Mouse (Mus musculus) hindbrain, embryonic 12.5 days (tissue): Measurements from ENCODE around the gene G430095P16Rik. TPM values are rescaled to one million over a fixed set of nuclear protein-coding genes. Genes with fewer than 3 reads are reported as not detected.

Experiments
- ATAC-seq: fragments of 200-750 bp; cut with Nextera tagmentation; 2 replicates; pipeline ENCODE4 v1.8.0; 2017; ENCODE audit warnings: moderate TSS enrichment; ENCODE audit not compliant: low FRiP score
- H3K27ac ChIP-seq: fragments of 300-500 bp; sonication (generic); 2 replicates; pipeline ENCODE4 v1.5.1; 2016; ENCODE audit warnings: mild to moderate bottlenecking
- H3K27me3 ChIP-seq: fragments of 300-500 bp; sonication (generic); 2 replicates; pipeline ENCODE4 v1.6.1; 2016; ENCODE audit warnings: mild to moderate bottlenecking
- H3K36me3 ChIP-seq: fragments of 300-500 bp; sonication (generic); 2 replicates; pipeline ENCODE4 v1.6.1; 2016; ENCODE audit warnings: mild to moderate bottlenecking
- H3K4me1 ChIP-seq: fragments of 300-500 bp; sonication (generic); 2 replicates; pipeline ENCODE4 v1.6.1; 2016
- H3K4me2 ChIP-seq: fragments of 300-500 bp; sonication (generic); replicated peaks from 2 replicates; pipeline ENCODE4 v1.6.1; 2016; ENCODE audit warnings: mild to moderate bottlenecking
- H3K4me3 ChIP-seq: fragments of 300-500 bp; sonication (generic); 2 replicates; pipeline ENCODE4 v1.5.1; 2016; ENCODE audit warnings: mild to moderate bottlenecking
- H3K9ac ChIP-seq: fragments of 300-500 bp; sonication (generic); 2 replicates; pipeline ENCODE4 v1.6.1; 2016; ENCODE audit warnings: mild to moderate bottlenecking, moderate library complexity
- H3K9me3 ChIP-seq: fragments of 300-500 bp; sonication (generic); replicated peaks from 2 replicates; pipeline ENCODE4 v1.6.1; 2016; ENCODE audit warnings: mild to moderate bottlenecking
- WGBS: fragments of 180-500 bp; shearing (Covaris S2); methylation state at CpG from one replicate; pipeline ENCODE4 v1.1.7; 2016; 5-methylcytosine and 5-hydroxymethylcytosine counted together
- polyA plus RNA-seq: library from polyadenylated mRNA; unstranded; fragments of >200 nt; fragmentation: Nextera tagmentation; extraction: Ambion mirVana; gene quantifications from 2 replicates; pipeline ENCODE4 v1.2.1, GENCODE M21; 2016

Gene G430095P16Rik
- polyA plus RNA-seq, 1 experiment from 2014 or later: 3.6 TPM

GRCm38 (mm10) chr8:84729921-84730362 lies 7.1 kb downstream of the G430095P16Rik start:
- no peaks in the 10 kb centered on the region for H3K36me3 ChIP-seq
- no peak overlapping the region for H3K4me2 ChIP-seq
- peak overlapping the region; percentile 87 for H3K27ac ChIP-seq
- ATAC-seq: no peak
- H3K4me3 ChIP-seq: no peak overlapping the region
- H3K27me3 ChIP-seq: peaks cover 37% of the 10 kb centered on the region
- 93% methylated on average over 16 of the region's 16 CpGs for WGBS
- H3K4me1 ChIP-seq: peaks cover 61% of the 10 kb centered on the region
- H3K9ac ChIP-seq: no peak overlapping the region
- no peaks in the 10 kb centered on the region for H3K9me3 ChIP-seq

- Histone ChIP-seq H3K4me2 (no peak overlapping the region), H3K4me1 (peaks cover 53% of the 10 kb centered on the region), H3K27ac (peak overlapping the region; percentile 87), H3K9me3 (no peaks in the 10 kb centered on the region), H3K27me3 (peaks cover 44% of the 10 kb centered on the region), H3K9ac (0 out of 2 replicates have a peak overlapping the region, but pooled peaks have one; percentile 20), H3K4me3 (no peak overlapping the region), H3K36me3 (no peaks in the 10 kb centered on the region)
- 39% methylated on average over 9 of the region's 9 CpGs for WGBS
- ATAC-seq: peak; percentile 36; the same call in 1 of the 2 replicates
Measured at GRCm38 (mm10) chr8:84730541-84731370, 7.9 kb downstream of the G430095P16Rik start.

GRCm38 (mm10) chr8:84731371-84732177 lies 8.8 kb downstream of the G430095P16Rik start:
- ATAC-seq: no peak
- WGBS: 62% methylated on average over 11 of the region's 11 CpGs
- Histone ChIP-seq H3K27me3 (peaks cover 49% of the 10 kb centered on the region), H3K4me2 (no peak overlapping the region), H3K9ac (0 out of 2 replicates have a peak overlapping the region, but pooled peaks have one; percentile 20), H3K9me3 (no peaks in the 10 kb centered on the region), H3K4me1 (peaks cover 51% of the 10 kb centered on the region), H3K36me3 (no peaks in the 10 kb centered on the region), H3K4me3 (no peak overlapping the region), H3K27ac (peak overlapping the region; percentile 87)

- no peaks in the 10 kb centered on the region for H3K9me3 ChIP-seq
- WGBS: 66% methylated on average over 5 of the region's 5 CpGs
- ATAC-seq: no peak
- peaks cover 51% of the 10 kb centered on the region for H3K4me1 ChIP-seq
- H3K4me3 ChIP-seq: no peak overlapping the region
- no peaks in the 10 kb centered on the region for H3K36me3 ChIP-seq
- no peak overlapping the region for H3K4me2 ChIP-seq
- H3K27me3 ChIP-seq: peaks cover 57% of the 10 kb centered on the region
- H3K27ac ChIP-seq: peak overlapping the region; percentile 87; the same call in 1 of the 2 replicates
- no peak overlapping the region for H3K9ac ChIP-seq
Measured at GRCm38 (mm10) chr8:84732545-84732944, 9.7 kb downstream of the G430095P16Rik start.

- Histone ChIP-seq H3K4me1 (peaks cover 54% of the 10 kb centered on the region), H3K36me3 (no peaks in the 10 kb centered on the region), H3K9ac (no peak overlapping the region), H3K4me3 (no peak overlapping the region), H3K4me2 (no peak overlapping the region), H3K27me3 (peaks cover 62% of the 10 kb centered on the region), H3K27ac (peak overlapping the region; percentile 87), H3K9me3 (no peaks in the 10 kb centered on the region)
- no peak for ATAC-seq
- 54% methylated on average over 6 of the region's 6 CpGs for WGBS
Measured at GRCm38 (mm10) chr8:84732996-84733395, 10.2 kb downstream of the G430095P16Rik start.

GRCm38 (mm10) chr8:84733959-84734358 lies 11.2 kb downstream of the G430095P16Rik start:
- Histone ChIP-seq H3K4me2 (no peak overlapping the region), H3K4me1 (peaks cover 55% of the 10 kb centered on the region), H3K36me3 (no peaks in the 10 kb centered on the region), H3K27me3 (peaks cover 71% of the 10 kb centered on the region), H3K27ac (peak overlapping the region; percentile 87; the same call in 1 of the 2 replicates), H3K4me3 (no peak overlapping the region), H3K9me3 (no peaks in the 10 kb centered on the region), H3K9ac (no peak overlapping the region)
- ATAC-seq: no peak
- 84% methylated on average over 6 of the region's 6 CpGs for WGBS

- ATAC-seq: no peak
- Histone ChIP-seq H3K4me1 (peaks cover 62% of the 10 kb centered on the region), H3K27ac (no peak overlapping the region), H3K36me3 (no peaks in the 10 kb centered on the region), H3K9ac (no peak overlapping the region), H3K27me3 (peaks cover 79% of the 10 kb centered on the region), H3K9me3 (no peaks in the 10 kb centered on the region), H3K4me3 (no peak overlapping the region), H3K4me2 (no peak overlapping the region)
- 87% methylated on average over 2 of the region's 2 CpGs for WGBS
Measured at GRCm38 (mm10) chr8:84734680-84735079, 11.9 kb downstream of the G430095P16Rik start.

- H3K27ac ChIP-seq: no peak overlapping the region
- no peak overlapping the region for H3K4me3 ChIP-seq
- no peak for ATAC-seq
- peaks cover 65% of the 10 kb centered on the region for H3K4me1 ChIP-seq
- H3K27me3 ChIP-seq: peaks cover 88% of the 10 kb centered on the region
- no peaks in the 10 kb centered on the region for H3K9me3 ChIP-seq
- H3K4me2 ChIP-seq: no peak overlapping the region
- no peak overlapping the region for H3K9ac ChIP-seq
- H3K36me3 ChIP-seq: no peaks in the 10 kb centered on the region
- 50% methylated on average over 2 of the region's 2 CpGs for WGBS
Measured at GRCm38 (mm10) chr8:84735597-84735996, 12.8 kb downstream of the G430095P16Rik start.

- ATAC-seq: no peak
Measured at GRCm38 (mm10) chr8:84736521-84736920, 13.7 kb downstream of the G430095P16Rik start.

GRCm38 (mm10) chr8:84737608-84738007 lies 14.8 kb downstream of the G430095P16Rik start:
- Histone ChIP-seq H3K4me2 (peak overlapping the region; percentile 33), H3K4me3 (0 out of 2 replicates have a peak overlapping the region, but pooled peaks have one; percentile 9), H3K27me3 (peaks cover 99% of the 10 kb centered on the region), H3K27ac (0 out of 2 replicates have a peak overlapping the region, but pooled peaks have one; percentile 25), H3K4me1 (peaks cover 64% of the 10 kb centered on the region), H3K9ac (0 out of 2 replicates have a peak overlapping the region, but pooled peaks have one; percentile 19), H3K9me3 (no peaks in the 10 kb centered on the region), H3K36me3 (no peaks in the 10 kb centered on the region)
- WGBS: 1% methylated on average over 16 of the region's 16 CpGs
- peak; percentile 21; the same call in 1 of the 2 replicates for ATAC-seq

More at GRCm38 (mm10) chr8:84736521-84736920, 13.7 kb downstream of the G430095P16Rik start:
- Histone ChIP-seq H3K9me3 (no peaks in the 10 kb centered on the region), H3K4me3 (no peak overlapping the region), H3K4me1 (peaks cover 65% of the 10 kb centered on the region), H3K9ac (no peak overlapping the region), H3K27me3 (peaks cover 97% of the 10 kb centered on the region), H3K27ac (no peak overlapping the region), H3K4me2 (no peak overlapping the region), H3K36me3 (no peaks in the 10 kb centered on the region)
- 73% methylated on average over 4 of the region's 4 CpGs for WGBS

GRCm38 (mm10) chr8:84738266-84738665 lies 15.5 kb downstream of the G430095P16Rik start:
- peaks cover 99% of the 10 kb centered on the region for H3K27me3 ChIP-seq
- H3K27ac ChIP-seq: peak overlapping the region; percentile 25; the same call in 1 of the 2 replicates
- 1% methylated on average over 10 of the region's 10 CpGs for WGBS
- no peak overlapping the region for H3K4me3 ChIP-seq
- H3K9me3 ChIP-seq: no peaks in the 10 kb centered on the region
- H3K36me3 ChIP-seq: no peaks in the 10 kb centered on the region
- peaks cover 64% of the 10 kb centered on the region for H3K4me1 ChIP-seq
- no peak for ATAC-seq
- H3K4me2 ChIP-seq: no peak overlapping the region
- peak overlapping the region; percentile 20; the same call in 1 of the 2 replicates for H3K9ac ChIP-seq
